Mouse (Mus musculus) erythroblast, embryonic 14.5 days (primary cell): ENCODE results near the gene Txnrd1. TPM values are rescaled to one million over a fixed set of nuclear protein-coding genes. Genes with fewer than 3 reads are reported as not detected.

Experiments used
- H3K27me3 ChIP-seq: 2 replicates; pipeline ENCODE4 v1.6.1; 2012; ENCODE audit warnings: inconsistent platforms; ENCODE audit not compliant: control insufficient read depth
- H3K36me3 ChIP-seq: 2 replicates; pipeline ENCODE4 v1.6.1; 2012; ENCODE audit warnings: mild to moderate bottlenecking, inconsistent platforms; ENCODE audit not compliant: control insufficient read depth
- H3K4me1 ChIP-seq: 2 replicates; pipeline ENCODE4 v1.6.1; 2012; ENCODE audit warnings: inconsistent platforms; ENCODE audit not compliant: control insufficient read depth
- H3K4me3 ChIP-seq: replicated peaks from 2 replicates; pipeline ENCODE3; 2012; ENCODE audit warnings: moderate library complexity, mild to moderate bottlenecking, inconsistent platforms
- H3K9me3 ChIP-seq: 2 replicates; pipeline ENCODE4 v1.6.1; 2012; ENCODE audit warnings: low read length, inconsistent platforms, mixed read lengths; ENCODE audit not compliant: control insufficient read depth
- GATA1 ChIP-seq: IDR thresholded peaks from 2 replicates; pipeline ENCODE4 v1.6.1; 2012; ENCODE audit warnings: low read length, inconsistent platforms, mixed read lengths
- TAL1 ChIP-seq: IDR thresholded peaks from 3 replicates; pipeline ENCODE4 v1.6.1; 2012; ENCODE audit warnings: low read length, inconsistent platforms, mixed read lengths
- polyA plus RNA-seq: library from polyadenylated mRNA; stranded (reverse); fragments of >175 nt; gene quantifications from 2 replicates; pipeline ENCODE4 v1.2.3, GENCODE M21; 2012

The Txnrd1 gene
- polyA plus RNA-seq, 1 experiment = 7.5 TPM

- Histone ChIP-seq H3K4me3 (no peak overlapping the region), H3K27me3 (peaks cover 6% of the 10 kb centered on the region; the same call in 1 of the 2 replicates), H3K36me3 (no peaks in the 10 kb centered on the region), H3K9me3 (no peaks in the 10 kb centered on the region), H3K4me1 (peaks cover 23% of the 10 kb centered on the region)
- TF ChIP-seq TAL1 = no peak
- TF ChIP-seq GATA1 = no peak
These were observed 19.4 kb upstream of the Txnrd1 start for GRCm38 (mm10) chr10:82814096-82814970.

- H3K36me3 ChIP-seq = no peaks in the 10 kb centered on the region
- peaks cover 6% of the 10 kb centered on the region; the same call in 1 of the 2 replicates for H3K27me3 ChIP-seq
- H3K4me1 ChIP-seq = peaks cover 23% of the 10 kb centered on the region
- no peaks in the 10 kb centered on the region for H3K9me3 ChIP-seq
- TF ChIP-seq TAL1 = no peak
- no peak for TF ChIP-seq GATA1
- no peak overlapping the region for H3K4me3 ChIP-seq
These were observed 17.3 kb upstream of the Txnrd1 start for GRCm38 (mm10) chr10:82816441-82816840.

DNA sequence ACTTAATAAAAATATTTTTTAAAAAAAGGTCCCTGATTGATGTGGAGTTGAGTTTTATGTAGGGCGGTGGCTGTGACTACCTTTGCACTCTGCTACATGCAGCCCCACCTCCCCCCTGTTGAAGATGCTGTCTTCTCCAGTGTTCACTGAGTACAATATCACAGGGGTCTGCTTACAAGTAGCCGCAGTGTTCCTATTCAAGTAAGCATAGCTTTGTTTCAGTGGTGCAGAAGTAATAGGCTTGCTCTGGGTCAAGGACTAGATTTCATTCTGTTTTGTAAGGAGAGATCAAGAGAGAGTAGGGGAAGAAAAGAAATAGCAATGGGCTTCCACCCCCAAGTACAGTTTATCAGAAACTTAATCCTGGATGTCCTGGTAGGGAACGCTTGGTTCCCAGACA, 16.2 kb upstream of the Txnrd1 start:
- Histone ChIP-seq H3K4me3 (no peak overlapping the region), H3K27me3 (peaks cover 2% of the 10 kb centered on the region; the same call in 1 of the 2 replicates), H3K36me3 (no peaks in the 10 kb centered on the region), H3K9me3 (no peaks in the 10 kb centered on the region), H3K4me1 (peaks cover 15% of the 10 kb centered on the region)
- TF ChIP-seq TAL1 = no peak
- no peak for TF ChIP-seq GATA1

DNA sequence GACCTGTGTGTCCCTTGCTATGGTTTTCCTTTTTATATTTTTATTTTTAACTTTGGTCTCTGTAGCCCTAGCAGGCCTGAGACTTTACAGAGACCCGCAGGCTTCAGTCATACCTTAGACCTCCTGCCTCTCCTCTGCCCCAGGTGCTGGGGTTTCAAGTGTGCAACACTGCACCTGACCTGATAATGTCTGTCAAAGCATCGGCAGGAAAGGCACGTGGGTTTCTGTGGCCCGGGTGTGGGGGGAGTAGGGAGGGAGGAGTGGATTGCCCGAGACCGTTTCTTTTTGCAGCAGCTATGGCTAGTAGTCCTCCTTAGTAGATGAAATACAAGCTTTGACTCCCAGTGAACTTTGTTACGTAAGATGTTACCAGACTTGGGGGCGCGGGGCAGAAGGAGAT, 15.8 kb upstream of the Txnrd1 start:
- Histone ChIP-seq H3K9me3 (no peaks in the 10 kb centered on the region), H3K36me3 (no peaks in the 10 kb centered on the region), H3K27me3 (no peaks in the 10 kb centered on the region; the same call in 1 of the 2 replicates), H3K4me1 (peaks cover 13% of the 10 kb centered on the region), H3K4me3 (no peak overlapping the region)
- TF ChIP-seq TAL1 (no peak), GATA1 (no peak)

GRCm38 (mm10) chr10:82818661-82819060, 15.1 kb upstream of the Txnrd1 start:
- Histone ChIP-seq H3K4me3 (no peak overlapping the region), H3K9me3 (no peaks in the 10 kb centered on the region), H3K36me3 (no peaks in the 10 kb centered on the region), H3K27me3 (no peaks in the 10 kb centered on the region; the same call in 1 of the 2 replicates), H3K4me1 (peaks cover 11% of the 10 kb centered on the region)
- no peak for TF ChIP-seq TAL1
- TF ChIP-seq GATA1 = no peak

DNA sequence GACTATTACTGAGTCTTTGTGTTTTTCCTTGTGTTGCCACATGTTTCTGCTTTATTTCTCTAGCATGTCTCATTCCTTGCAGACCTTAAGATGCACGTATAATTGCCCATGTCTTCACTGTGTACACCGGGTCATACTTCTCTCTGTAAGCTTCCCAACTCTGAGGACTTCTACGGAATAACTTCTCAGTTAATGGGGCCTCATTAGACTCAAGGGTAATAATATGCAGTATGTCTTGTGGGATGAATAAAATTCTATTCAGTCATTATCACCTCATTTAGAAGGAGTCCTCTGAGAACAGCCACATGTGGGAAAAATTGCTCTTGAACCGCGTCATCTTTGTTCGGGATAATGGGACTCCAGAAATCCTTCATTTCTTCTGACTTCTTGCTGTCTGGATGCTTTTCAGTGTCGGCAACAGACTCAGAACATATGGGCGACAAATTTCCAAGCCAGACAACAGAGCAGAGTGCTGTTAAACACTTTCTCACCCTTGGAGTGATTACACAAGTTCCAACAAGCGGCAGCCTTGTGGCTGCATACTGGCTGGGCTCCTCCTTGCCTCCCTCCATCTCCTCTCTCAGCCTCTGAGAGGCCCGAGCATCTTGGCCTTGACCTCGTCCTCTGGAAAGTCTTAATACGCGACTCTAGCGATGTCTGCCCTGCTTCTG, 10.5 kb upstream of the Txnrd1 start:
- H3K36me3 ChIP-seq = no peaks in the 10 kb centered on the region
- H3K4me3 ChIP-seq = no peak overlapping the region
- H3K9me3 ChIP-seq = no peaks in the 10 kb centered on the region
- H3K27me3 ChIP-seq = 0 out of 2 replicates have a peak, but pooled peaks cover 2% of the 10 kb centered on the region
- TF ChIP-seq GATA1 = no peak
- no peak for TF ChIP-seq TAL1
- H3K4me1 ChIP-seq = no peaks in the 10 kb centered on the region

GRCm38 (mm10) chr10:82823779-82824177, 10.0 kb upstream of the Txnrd1 start:
- H3K27me3 ChIP-seq = 0 out of 2 replicates have a peak, but pooled peaks cover 2% of the 10 kb centered on the region
- H3K4me1 ChIP-seq = no peaks in the 10 kb centered on the region
- H3K4me3 ChIP-seq = no peak overlapping the region
- no peaks in the 10 kb centered on the region for H3K9me3 ChIP-seq
- H3K36me3 ChIP-seq = no peaks in the 10 kb centered on the region
- TF ChIP-seq GATA1 = no peak
- no peak for TF ChIP-seq TAL1

DNA sequence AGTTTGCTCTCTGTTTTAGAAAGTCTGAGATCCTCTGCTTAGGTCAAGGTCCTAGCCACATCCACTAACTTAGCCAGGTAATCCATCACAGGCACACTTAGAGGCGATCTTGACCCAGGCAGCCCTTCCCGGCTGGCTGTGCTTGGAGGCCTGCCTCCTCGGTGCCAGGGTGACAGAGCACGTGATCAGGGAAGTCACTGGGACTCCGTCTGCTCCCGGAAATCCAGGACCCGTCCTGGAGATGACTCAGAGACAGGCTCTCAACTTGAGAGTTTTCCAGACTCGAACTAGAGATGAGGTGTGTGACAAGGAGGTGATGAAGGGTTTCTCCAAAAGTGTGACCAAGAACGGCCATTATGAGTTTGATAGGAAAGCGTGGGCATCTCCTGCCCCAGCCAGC, 9.2 kb upstream of the Txnrd1 start:
- H3K27me3 ChIP-seq = 0 out of 2 replicates have a peak, but pooled peaks cover 2% of the 10 kb centered on the region
- no peaks in the 10 kb centered on the region for H3K4me1 ChIP-seq
- no peak overlapping the region for H3K4me3 ChIP-seq
- H3K9me3 ChIP-seq = no peaks in the 10 kb centered on the region
- TF ChIP-seq TAL1 = no peak
- TF ChIP-seq GATA1 = no peak
- H3K36me3 ChIP-seq = no peaks in the 10 kb centered on the region

DNA sequence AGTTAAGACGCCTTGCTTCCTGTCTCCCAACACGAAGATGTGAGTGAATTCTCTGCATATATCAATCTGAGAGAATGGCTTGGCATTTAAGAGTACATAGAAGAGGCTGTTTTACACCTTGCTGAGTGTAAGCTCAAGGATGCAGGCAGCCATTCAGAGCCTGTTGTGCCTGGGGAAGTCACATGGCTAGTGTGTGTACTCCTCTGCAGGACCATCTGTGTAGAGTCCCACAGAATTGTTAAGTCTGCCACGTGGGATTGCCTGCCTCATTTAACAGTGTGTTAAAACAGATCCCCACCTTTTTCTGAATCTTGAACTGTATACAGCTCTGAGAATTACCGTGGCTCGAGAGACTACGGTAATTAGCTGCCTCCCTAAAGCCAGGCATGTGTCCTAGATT, 7.2 kb upstream of the Txnrd1 start:
- no peak for TF ChIP-seq TAL1
- Histone ChIP-seq H3K4me3 (no peak overlapping the region), H3K36me3 (no peaks in the 10 kb centered on the region), H3K9me3 (no peaks in the 10 kb centered on the region), H3K4me1 (no peaks in the 10 kb centered on the region), H3K27me3 (0 out of 2 replicates have a peak, but pooled peaks cover 2% of the 10 kb centered on the region)
